Mouse (Mus musculus) spleen, adult 12 weeks (tissue): ENCODE data around the gene Macc1.
"Not testable (repeated sequence)": the region's sequence is repeated elsewhere in the genome, so short reads cannot be mapped to it uniquely, and the experiment has no call there.

Experiments used
- DNase-seq: peaks from one replicate; pipeline ENCODE4 v3.0.0; 2022; ENCODE audit warnings: low spot score

Gene Macc1

DNA sequence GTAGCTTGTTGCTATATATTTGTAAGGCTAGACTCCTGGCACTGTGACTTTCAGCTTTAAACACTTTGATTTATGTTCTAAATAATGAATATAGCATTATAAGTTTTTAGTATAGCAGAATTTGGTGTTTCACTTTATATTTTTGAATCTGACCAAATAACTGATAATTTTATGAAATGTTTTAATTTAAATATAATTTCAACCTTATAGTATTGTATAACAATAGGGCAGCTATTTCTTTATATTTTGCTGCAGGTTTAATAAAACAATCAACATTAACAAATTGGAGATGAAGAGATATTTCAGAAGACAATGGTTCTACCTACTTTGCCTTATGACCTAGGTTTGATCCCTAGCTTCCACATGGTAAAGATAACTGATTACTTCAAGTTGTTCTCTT is at the start of gene Macc1:
Macc1 (plus strand) TSS at position 301 of the 400 bp plus-strand sequence.
- no peak for DNase-seq

GRCm38 (mm10) chr12:119264506-119264905 is 49.6 kb upstream of the Macc1 start:
- DNase-seq = no peak

DNA sequence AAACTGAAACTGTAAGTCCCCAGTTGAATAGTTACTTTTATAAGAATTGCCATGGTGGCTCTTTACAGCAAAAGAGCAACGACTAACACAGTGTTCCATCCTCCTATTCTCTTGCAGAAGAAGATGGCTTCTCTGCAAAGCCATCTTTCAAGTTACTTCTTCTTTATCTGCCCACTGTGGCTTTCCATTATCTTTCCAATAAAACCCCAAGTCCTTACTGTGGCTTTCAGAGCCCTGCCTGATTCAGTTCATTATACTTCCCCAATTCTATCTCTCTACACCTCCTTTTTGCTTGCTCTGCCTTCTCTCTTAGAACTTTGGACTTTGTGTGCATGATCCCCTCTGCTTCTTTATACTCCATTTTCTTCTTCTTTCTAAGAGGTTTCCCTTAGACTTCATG is 45.3 kb upstream of the Macc1 start:
- no peak for DNase-seq

- DNase-seq = no peak
Measured at GRCm38 (mm10) chr12:119270036-119270435, 44.0 kb upstream of the Macc1 start.

DNA sequence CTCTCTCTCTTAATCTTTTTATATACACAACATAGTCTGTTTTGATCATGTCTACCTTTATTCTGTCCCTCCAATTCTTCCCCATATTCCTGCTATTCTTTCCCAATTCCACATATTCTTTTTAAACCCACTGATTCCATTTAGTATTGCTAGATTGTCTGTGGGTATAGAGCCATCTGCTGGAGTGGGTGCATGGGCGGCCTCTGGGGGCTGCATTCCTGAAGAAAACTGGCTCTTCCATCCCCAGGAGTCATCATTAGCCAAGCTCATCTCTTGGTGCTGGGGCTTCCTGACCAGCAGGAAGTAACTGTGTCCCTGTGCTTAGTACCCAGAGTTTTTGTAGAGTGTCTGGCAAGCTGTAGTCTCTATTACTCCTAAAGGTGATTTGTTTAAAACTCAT is 42.1 kb upstream of the Macc1 start:
- DNase-seq = no peak

- no peak for DNase-seq
Measured at GRCm38 (mm10) chr12:119273605-119274004, 40.5 kb upstream of the Macc1 start.

- DNase-seq = no peak
Measured at GRCm38 (mm10) chr12:119276282-119276681, 37.8 kb upstream of the Macc1 start.

- DNase-seq = no peak
Measured at GRCm38 (mm10) chr12:119291618-119292017, 22.5 kb upstream of the Macc1 start.

- DNase-seq = no peak
Measured at GRCm38 (mm10) chr12:119303618-119304017, 10.5 kb upstream of the Macc1 start.

GRCm38 (mm10) chr12:119313014-119313763 is 881 bp upstream of the Macc1 start:
- no peak for DNase-seq

DNA sequence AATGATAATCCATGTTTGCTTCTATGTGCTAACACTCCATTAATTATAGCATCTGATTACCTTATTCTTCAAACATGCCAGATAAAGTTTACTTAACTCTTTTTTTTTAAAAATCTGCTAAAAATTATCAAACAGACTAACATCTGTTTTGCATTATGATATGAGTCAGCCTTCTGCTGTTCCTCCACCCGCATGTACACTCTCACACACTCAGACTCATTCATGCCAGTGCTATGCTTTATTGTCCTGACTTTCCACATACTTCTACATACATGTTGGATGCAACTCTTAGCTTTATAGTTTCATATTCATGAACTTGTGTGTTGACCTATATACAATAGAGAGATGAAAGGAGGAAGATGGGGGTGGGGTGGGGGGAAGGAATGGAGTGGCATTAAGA is 4.7 kb downstream of the Macc1 start:
- DNase-seq = no peak

GRCm38 (mm10) chr12:119325400-119325799 is 11.3 kb downstream of the Macc1 start:
- DNase-seq = no peak

- no peak for DNase-seq
Measured at GRCm38 (mm10) chr12:119330644-119331043, 16.6 kb downstream of the Macc1 start.

DNA sequence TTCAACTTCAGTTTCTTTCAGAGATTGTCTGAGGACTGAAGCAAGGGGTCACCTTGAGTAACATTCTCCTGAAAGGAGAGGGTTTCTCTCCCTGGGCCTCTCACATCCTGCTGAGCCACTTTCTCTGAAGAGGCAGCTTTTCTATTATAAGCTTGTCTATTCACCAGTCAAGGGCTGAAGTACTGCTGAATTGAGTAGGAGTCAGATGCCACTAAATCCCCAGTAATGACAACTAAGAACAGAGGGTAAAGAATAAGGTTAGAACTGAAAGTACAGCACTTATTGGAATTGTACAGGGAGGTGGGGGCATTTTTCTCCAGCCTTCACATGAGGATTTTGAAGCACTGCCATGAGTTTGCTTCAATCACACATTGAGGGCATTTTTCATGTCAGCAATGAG is 19.3 kb downstream of the Macc1 start:
- DNase-seq = no peak

DNA sequence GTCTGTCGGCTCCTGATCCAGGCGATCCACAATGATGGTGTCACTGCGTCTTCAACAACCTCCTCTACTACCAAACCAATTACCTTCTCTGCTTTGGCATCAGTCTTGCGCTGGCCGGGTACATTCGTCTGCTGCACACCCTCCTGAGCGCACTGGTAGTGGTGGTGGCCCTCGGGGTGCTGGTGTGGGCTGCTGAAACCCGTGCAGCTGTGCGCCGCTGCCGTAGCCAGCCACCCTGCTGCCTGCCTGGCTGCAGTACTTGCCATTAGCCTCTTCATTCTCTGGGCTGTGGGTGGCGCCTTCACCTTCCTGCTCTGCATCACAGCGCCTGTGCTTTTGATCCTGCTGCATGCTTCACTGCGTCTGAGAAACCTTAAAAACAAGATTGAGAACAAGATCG is 38.5 kb downstream of the Macc1 start:
- not testable (repeated sequence) for DNase-seq

DNA sequence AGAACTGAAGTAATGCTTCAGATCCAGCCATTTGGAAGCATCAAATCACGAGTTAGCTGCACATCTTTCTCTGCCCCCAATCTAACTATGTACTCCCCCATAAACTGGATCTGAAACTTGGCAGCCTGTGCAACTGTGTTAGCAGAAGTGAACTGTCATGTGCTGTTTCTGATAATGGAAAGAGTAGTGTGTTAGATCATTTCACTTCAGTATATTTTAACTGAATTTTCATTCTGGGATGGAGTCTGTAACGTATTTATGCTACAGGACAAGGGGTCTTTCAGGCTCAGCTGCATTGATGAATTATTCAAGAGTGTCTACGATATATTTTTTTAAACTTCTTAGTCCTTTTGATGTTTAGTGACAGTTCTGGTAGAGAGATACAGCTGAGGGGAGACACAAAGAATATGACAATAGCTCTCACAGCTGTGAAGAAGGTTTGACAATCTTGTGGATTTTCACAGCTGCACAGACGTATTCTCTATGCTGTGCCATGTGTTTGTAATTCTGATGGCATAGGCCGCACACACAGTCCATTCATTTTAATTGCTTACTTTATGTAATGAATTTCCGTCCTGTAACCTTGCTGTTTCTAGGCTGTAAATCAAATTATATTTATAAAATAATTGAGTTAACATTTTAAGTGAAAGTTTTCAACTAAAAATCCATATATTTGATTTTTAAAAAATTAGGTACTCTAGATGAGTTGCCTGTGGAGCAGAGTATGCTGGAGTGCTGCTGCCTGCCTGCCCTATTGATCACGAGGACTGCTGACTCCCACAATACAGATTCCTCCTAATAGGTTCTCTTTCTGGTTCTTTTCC is 43.6 kb downstream of the Macc1 start:
- DNase-seq = no peak

GRCm38 (mm10) chr12:119358242-119358515 is 44.1 kb downstream of the Macc1 start:
- DNase-seq = no peak

DNA sequence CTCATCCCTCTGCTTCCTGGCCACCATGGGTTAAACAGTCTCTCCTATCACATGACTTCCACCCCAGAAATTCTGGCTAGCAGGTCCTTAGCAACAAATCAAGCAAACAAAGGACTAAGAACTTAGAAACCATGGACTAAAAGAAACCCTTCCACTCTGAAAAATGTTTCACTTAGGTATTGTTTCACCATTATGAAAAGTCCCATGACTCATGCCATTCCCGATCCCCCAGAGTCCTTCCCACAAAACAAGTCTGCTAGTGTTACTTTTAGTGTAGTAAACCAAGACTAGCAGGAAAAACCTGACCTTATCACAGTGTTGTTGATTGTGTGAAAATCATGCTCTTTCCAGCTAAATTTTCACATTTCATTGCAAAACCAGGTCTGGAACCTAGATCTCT is 51.0 kb downstream of the Macc1 start:
- no peak for DNase-seq

GRCm38 (mm10) chr12:119369832-119370231 is 55.8 kb downstream of the Macc1 start:
- DNase-seq = no peak

- DNase-seq = no peak
Measured at GRCm38 (mm10) chr12:119372359-119372758, 58.3 kb downstream of the Macc1 start.

GRCm38 (mm10) chr12:119376879-119377278 is 62.8 kb downstream of the Macc1 start:
- DNase-seq = no peak

DNA sequence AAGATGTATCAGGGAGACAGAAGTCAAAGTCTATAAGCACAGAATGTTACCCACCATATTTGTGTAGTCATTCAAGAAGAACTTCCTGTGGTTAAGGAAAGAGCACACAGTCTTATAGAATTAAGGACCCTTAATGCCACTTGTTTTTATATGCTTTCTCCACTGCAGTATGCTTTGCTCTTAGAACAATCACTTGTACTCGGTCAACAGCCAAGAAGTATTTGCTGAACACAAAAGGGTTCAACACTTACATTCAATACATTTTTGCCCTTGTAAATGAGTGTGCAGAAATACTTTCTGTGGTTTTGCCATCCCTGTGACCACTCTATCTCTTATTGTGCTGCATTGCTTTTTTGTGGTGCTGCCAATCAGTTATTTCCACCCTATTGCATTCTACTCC is 67.8 kb downstream of the Macc1 start:
- no peak for DNase-seq

GRCm38 (mm10) chr12:119386243-119386642 is 72.2 kb downstream of the Macc1 start:
- no peak for DNase-seq

DNA sequence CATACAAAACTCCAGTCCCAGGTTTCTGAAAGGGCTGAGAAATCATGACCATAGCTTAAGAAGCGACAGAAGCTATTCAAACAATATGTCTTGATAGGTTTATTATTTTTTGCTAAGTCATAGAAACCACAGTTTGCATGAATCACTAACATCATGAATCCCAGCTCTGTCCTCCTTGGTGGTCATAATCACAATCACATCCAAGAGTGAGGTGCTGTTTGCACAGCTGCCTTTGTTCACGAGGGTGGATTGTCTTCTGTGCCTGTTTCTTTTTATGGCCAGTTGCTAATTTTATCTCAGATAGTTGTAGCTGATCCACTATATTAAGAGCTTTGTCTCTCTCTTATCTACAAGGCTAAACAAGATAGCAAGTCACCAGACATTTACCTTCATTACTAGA is 72.6 kb downstream of the Macc1 start:
- DNase-seq = no peak
